Mouse (Mus musculus) testis, adult 2 months (tissue): ENCODE measurements around the gene Prkar2b. TPM values are rescaled to one million over a fixed set of nuclear protein-coding genes. Genes with fewer than 3 reads are reported as not detected.
A peak's percentile ranks its signal among the peaks of the same experiment; 100 is the strongest.

Experiments
- H3K27ac ChIP-seq: fragments of 200-500 bp; 2 replicates; pipeline ENCODE4 v1.5.1; 2012; ENCODE audit warnings: low read depth, low read length; ENCODE audit not compliant: control insufficient read depth, insufficient read depth
- H3K27me3 ChIP-seq: fragments of 200-500 bp; 2 replicates; pipeline ENCODE4 v1.6.1; 2012; ENCODE audit warnings: mild to moderate bottlenecking, low read length, moderate library complexity; ENCODE audit not compliant: control insufficient read depth, insufficient read depth
- H3K36me3 ChIP-seq: fragments of 200-500 bp; 2 replicates; pipeline ENCODE4 v1.6.1; 2012; ENCODE audit warnings: mild to moderate bottlenecking, low read length; ENCODE audit not compliant: control insufficient read depth, insufficient read depth
- H3K4me1 ChIP-seq: fragments of 200-500 bp; 2 replicates; pipeline ENCODE4 v1.6.1; 2012; ENCODE audit warnings: low read length; ENCODE audit not compliant: control insufficient read depth, insufficient read depth
- H3K4me3 ChIP-seq: fragments of 200-500 bp; 2 replicates; pipeline ENCODE4 v1.5.1; 2012; ENCODE audit warnings: low read depth, mild to moderate bottlenecking, low read length, moderate library complexity, mixed read lengths; ENCODE audit not compliant: control insufficient read depth
- CTCF ChIP-seq: fragments of 200-500 bp; IDR thresholded peaks from 2 replicates; pipeline ENCODE4 v1.5.1; 2012; ENCODE audit warnings: low read depth, mild to moderate bottlenecking, inconsistent platforms, low read length, moderate library complexity; ENCODE audit not compliant: control insufficient read depth, insufficient read depth, insufficient replicate concordance
- POLR2A ChIP-seq: fragments of 200-500 bp; IDR thresholded peaks from 2 replicates; pipeline ENCODE4 v1.6.1; 2012; ENCODE audit warnings: low read depth, mild to moderate bottlenecking, inconsistent platforms, low read length, moderate library complexity; ENCODE audit not compliant: control insufficient read depth
- polyA plus RNA-seq: library from polyadenylated mRNA; depleted of rRNA; stranded (reverse); fragments of >200 nt; gene quantifications from 2 replicates; pipeline ENCODE4 v1.2.3, GENCODE M21; 2012

The Prkar2b gene
- polyA plus RNA-seq, 1 experiment, result 3.5 TPM

DNA sequence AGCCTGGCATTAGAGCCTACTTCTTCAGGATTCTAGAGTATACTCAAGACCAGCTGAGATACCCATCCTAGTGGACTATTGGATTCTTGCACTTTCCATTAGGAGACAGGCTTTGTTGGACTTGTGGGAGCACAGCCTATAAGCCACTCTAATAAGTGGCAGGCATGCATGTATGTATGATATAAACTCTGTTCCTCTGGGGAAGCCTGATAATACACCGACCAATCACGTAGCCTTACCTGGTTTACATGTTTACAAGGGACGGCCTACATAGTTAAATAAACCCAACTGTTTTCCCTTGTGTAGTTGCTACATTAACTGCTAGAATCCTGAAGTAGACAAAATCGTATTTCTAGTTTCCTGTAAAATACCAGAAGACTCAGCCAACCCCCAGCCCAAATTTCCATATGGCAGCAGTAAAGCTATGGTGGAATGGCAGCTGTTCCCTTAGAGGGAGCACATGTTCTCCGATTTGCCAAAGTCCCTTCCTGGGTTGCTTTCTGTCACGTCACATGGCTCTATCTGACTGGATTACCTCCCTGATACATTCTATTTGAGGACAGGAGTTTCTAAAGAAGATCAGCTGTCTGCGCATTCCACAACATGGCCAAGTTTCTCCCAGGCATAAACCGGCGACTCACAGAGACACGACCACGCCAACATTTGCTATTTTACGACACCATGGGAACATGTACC, 95.4 kb downstream of the Prkar2b start:
- no peak overlapping the region for H3K27ac ChIP-seq
- no peaks in the 10 kb centered on the region for H3K36me3 ChIP-seq
- no peak overlapping the region for H3K4me3 ChIP-seq
- H3K4me1 ChIP-seq, result no peaks in the 10 kb centered on the region
- no peak for TF ChIP-seq CTCF
- no peak for TF ChIP-seq POLR2A
- H3K27me3 ChIP-seq, result no peaks in the 10 kb centered on the region

DNA sequence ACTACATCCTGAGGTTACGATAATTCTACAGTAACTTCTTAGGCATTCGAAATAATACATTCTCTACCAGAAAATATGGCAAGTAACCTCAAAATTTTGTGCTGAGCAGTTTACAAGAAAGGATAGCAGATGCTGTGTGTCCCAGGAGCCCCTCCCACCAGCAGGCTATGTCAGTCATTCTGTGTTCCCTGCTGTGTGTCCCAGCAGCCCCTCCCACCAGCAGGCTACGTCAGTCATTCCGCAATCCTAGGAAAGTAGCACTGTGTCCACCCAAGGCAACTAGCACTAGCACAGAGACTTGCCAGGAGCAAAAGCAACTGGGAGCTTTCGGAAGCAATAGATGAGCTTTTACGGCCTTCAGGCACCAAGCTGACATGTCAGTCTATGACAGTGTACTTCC, 97.0 kb downstream of the Prkar2b start:
- TF ChIP-seq CTCF (no peak), POLR2A (no peak)
- Histone ChIP-seq H3K36me3 (no peaks in the 10 kb centered on the region), H3K4me1 (no peaks in the 10 kb centered on the region), H3K27ac (no peak overlapping the region), H3K4me3 (no peak overlapping the region), H3K27me3 (no peaks in the 10 kb centered on the region)

DNA sequence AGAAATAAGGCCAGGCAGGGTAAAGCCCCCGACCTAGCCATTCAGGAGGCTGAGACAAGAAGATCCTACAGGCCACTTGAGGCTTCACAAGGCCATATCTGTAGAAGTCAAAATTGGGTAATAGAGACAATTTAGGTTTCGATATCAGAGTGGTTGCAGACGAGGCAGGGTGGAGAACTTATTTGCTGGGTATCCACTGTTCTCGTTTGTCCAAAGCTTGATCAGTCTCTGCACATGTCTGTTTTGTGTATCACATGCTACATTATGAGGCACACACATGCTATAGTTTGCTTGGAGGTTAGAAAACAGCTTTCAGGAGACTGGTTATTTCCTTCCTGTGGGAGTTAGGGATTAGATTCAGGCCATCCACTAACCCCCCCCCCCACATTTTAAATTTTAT, 105.3 kb downstream of the Prkar2b start:
- H3K27ac ChIP-seq, result no peak overlapping the region; the same call in 1 of the 2 replicates
- H3K36me3 ChIP-seq, result no peaks in the 10 kb centered on the region
- H3K4me1 ChIP-seq, result no peaks in the 10 kb centered on the region
- TF ChIP-seq POLR2A, result no peak
- TF ChIP-seq CTCF, result no peak
- H3K27me3 ChIP-seq, result no peaks in the 10 kb centered on the region
- H3K4me3 ChIP-seq, result no peak overlapping the region

DNA sequence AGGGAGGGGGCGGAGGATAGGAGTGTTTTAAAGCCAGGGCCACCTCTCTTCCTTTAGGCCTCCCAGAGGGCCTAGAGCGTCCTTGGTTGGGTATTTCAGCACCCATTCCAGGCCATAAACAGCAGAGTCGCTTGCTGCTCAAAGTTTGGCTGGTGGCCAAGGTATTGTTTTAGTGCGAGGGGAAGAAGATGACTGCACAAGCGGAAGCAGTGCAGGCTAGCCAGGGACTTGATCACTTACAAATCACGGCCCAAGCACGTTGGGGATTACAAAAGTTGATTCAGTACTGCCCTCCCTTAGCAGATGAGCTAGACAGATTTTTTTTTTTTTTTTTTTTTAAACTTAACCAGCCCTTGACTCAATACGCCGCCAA, 110.5 kb downstream of the Prkar2b start:
- H3K27me3 ChIP-seq, result no peaks in the 10 kb centered on the region
- no peaks in the 10 kb centered on the region for H3K4me1 ChIP-seq
- H3K27ac ChIP-seq, result peak overlapping the region; percentile 91
- peak; percentile 41; the same call in 1 of the 2 replicates for TF ChIP-seq POLR2A
- TF ChIP-seq CTCF, result no peak
- no peaks in the 10 kb centered on the region for H3K36me3 ChIP-seq
- H3K4me3 ChIP-seq, result peak overlapping the region; percentile 91

DNA sequence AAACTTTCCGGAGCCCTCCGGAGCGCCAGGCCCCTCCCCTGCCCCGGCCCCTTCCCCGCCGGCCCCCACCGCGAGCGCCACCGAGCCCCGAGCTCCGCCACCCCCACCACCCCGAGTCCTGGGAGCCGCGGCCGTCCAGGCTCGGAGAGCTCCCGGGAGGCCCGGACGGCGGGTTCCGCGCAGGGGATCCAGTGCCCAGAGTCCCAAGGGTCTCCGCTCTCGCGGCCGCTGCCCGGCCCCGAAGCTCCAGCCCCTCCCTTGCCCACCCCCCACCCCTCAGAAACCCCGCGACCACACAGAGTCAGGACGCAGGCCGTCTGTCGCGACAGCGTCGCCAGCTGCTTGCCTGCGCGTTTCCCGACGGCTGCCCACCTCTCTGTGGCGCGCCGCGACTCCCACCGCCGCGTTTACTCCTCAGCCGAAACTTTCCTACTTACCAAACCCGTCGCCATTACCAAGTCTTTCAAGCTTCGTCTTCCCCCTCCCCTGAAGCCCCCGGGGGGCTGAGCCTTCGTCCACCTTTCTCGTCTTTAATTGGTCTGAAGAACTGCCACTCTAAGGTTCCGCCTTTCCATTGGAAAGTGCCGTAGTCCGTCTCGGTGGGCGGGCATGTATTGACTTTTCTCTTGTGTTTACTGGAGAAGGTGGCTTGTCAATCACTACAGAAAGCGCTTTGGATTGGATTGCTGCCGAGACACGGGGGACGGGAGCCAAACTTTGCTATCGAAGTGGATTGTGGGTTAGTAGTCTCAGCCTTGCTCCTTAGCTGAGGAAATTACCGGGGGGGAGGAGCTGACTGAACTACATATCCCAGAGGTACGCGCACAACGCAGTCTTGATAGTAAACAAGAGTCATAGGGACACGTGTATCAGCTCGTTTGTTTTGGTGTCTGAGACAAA, 111.1 kb downstream of the Prkar2b start, which contains the start of gene Hbp1:
TSS of gene Hbp1 (minus strand) at position 777 of the 900 bp plus-strand sequence.
- no peak for TF ChIP-seq CTCF
- TF ChIP-seq POLR2A, result peak; percentile 79
- H3K27ac ChIP-seq, result peak within 1 kb of the TSS; percentile 92

DNA sequence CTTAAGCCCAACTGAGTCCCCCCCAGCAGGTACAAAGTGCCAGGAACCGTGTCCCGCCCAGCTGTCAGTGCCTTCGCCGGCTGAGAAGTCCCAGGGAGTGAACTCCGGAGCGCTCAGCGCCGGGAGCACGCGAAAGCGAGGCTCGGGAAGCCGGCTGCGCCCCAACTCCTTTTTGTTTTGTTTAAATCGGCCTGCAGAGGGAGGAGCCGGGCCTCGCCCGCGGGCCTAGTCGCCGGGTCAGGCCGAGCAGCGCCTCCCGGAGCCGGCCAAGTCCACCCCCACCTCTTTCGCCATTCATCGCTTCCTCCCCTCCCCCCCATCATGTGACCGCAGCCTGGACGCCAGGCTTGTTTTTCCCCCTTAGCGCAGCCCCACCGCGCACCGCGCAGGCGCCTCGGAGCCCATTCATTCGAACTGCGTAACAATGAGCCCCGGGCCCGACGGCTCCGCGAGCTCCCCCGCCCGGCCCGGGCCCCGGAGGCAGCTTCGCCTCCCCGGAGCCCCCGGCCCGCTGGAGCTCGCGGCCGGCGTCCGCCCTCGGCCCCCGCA, 111.8 kb downstream of the Prkar2b start:
- peak overlapping the region; percentile 91 for H3K4me3 ChIP-seq
- no peak for TF ChIP-seq CTCF
- peak; percentile 79 for TF ChIP-seq POLR2A
- no peaks in the 10 kb centered on the region for H3K27me3 ChIP-seq
- peak overlapping the region; percentile 92 for H3K27ac ChIP-seq
- no peaks in the 10 kb centered on the region for H3K4me1 ChIP-seq
- H3K36me3 ChIP-seq, result no peaks in the 10 kb centered on the region

More for the DNA sequence above, 111.1 kb downstream of the Prkar2b start, which contains the start of gene Hbp1:
- Histone ChIP-seq H3K4me1 (no peaks in the 10 kb centered on the region), H3K4me3 (peak within 1 kb of the TSS; percentile 91), H3K36me3 (no peaks in the 10 kb centered on the region), H3K27me3 (no peaks in the 10 kb centered on the region)
